Mouse (Mus musculus): ENCODE data around the gene Hsd3b7.
"Not testable (repeated sequence)": the region's sequence is repeated elsewhere in the genome, so short reads cannot be mapped to it uniquely, and the experiment has no call there.

Hsd3b7 gene

DNA sequence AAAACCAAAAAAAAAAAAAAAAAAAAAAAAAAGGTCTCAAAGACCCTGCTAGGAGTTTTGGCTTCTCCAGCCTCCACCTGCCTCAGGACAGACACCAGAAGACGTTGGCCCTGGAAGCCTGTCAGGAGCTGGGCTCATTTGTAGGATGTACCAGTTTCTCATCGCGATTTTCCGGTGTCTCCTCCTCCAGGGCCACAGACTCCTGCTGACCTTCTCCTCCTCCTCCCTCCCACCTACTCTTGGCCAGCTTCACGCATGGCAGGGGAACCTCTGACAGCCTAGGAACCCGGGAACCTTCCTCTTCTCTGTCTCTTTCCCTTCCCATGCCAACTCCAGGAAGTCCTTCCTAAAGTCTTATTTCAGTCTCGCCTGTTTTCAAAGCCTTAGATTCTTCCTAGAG, 16.6 kb downstream of the Hsd3b7 start:
- DNase-seq (ENCODE audit: low read depth): no peak

DNA sequence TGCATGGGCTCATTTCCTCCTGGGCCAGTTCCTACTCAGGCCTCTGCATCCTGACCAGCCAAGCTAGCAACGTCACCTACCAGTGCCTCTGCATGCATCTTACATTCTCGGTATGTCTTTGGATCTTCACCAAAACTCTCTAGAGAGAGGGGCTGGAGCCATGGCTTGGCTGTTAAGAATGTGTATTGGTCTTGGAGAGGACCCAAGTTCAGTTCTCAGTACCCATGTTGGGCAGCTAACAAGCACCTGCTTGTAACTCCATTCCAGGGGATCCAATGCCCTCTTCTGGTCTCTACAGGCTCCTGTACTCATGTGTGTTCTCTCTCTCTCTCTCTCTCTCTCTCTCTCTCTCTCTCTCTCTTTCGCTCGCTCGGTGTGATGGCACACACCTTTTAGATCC, 17.4 kb downstream of the Hsd3b7 start:
- DNase-seq (ENCODE audit: low read depth): no peak

- no peak for DNase-seq (ENCODE audit: low read depth)
Measured at GRCm38 (mm10) chr7:127820836-127821509, 20.6 kb downstream of the Hsd3b7 start.

DNA sequence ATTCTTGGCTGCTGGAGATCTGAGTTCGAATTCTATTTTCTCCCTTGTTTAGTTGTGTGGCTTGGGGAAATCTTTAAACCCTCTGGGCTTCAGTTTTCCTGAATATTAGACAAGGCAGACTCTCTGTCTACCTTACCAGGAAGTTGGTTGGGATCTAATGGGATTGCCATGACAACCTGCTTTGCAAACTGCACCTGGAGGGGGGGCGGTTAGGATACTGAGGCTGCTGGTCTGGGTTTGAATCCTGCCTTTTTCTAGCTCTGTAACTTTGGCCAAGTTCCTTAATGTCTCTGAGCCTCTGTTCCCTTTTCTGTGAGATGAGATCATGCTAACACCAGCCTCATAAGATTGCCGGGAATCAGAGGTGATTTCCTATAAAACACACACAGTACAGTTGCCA, 22.1 kb downstream of the Hsd3b7 start:
- no peak for DNase-seq (ENCODE audit: low read depth)

GRCm38 (mm10) chr7:127823236-127824171, 23.1 kb downstream of the Hsd3b7 start:
- no peak for DNase-seq (ENCODE audit: low read depth)

GRCm38 (mm10) chr7:127824176-127824871, 23.9 kb downstream of the Hsd3b7 start, which contains the start of the genes Stx4a and Stx1b:
Stx4a (plus strand) TSS chr7:127824294.
Stx1b (minus strand) TSS chr7:127824549.
- DNase-seq (ENCODE audit: low read depth): no peak

- no peak for DNase-seq (ENCODE audit: low read depth)
Measured at GRCm38 (mm10) chr7:127835550-127835949, 35.1 kb downstream of the Hsd3b7 start.

DNA sequence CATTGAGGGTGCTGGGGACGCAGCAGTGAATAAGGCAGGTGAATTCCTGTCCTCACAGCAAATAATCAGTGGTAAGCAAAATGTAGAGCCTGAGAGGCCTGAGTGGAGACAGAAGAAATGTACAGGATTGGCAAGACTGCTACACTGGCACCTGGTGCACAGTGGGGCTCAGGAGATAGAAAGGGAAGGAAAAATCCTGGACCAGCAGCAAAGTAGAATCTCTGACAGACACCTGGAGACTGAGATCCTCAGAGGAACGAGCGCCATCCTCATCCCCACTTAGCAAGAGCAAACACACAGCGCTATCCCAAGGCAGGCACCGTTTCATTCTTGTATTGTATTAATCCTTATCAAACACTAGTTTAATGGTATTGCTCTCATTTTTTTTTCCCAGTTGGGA, 37.1 kb downstream of the Hsd3b7 start:
- no peak for DNase-seq (ENCODE audit: low read depth)

GRCm38 (mm10) chr7:127837878-127838277, 37.5 kb downstream of the Hsd3b7 start:
- not testable (repeated sequence) for DNase-seq (ENCODE audit: low read depth)

DNA sequence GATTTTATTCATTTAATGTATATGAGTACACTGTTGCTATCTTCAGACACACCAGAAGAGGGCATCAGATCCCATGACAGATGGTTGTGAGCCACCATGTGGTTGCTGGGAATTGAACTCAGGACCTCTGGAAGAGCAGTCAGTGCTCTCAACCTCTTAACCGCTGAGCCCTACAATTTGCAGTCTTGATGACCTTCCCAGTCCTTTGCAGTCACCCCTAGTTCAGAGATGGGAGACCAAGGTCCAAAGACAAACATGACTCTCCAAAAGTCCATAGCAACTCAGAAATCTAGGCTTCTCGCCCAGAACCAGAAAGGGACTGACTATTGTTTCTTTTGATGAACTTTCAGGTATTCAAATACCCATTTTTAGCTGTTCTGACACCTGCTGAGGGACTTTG, 39.6 kb downstream of the Hsd3b7 start:
- not testable (repeated sequence) for DNase-seq (ENCODE audit: low read depth)

GRCm38 (mm10) chr7:127840886-127841285, 40.5 kb downstream of the Hsd3b7 start:
- DNase-seq (ENCODE audit: low read depth): no peak

- peak; percentile 96 for DNase-seq (ENCODE audit: low read depth)
Measured at GRCm38 (mm10) chr7:127841340-127842000, 41.1 kb downstream of the Hsd3b7 start.

- DNase-seq (ENCODE audit: low read depth): peak; percentile 89
Measured at GRCm38 (mm10) chr7:127842001-127842718, 41.8 kb downstream of the Hsd3b7 start.

DNA sequence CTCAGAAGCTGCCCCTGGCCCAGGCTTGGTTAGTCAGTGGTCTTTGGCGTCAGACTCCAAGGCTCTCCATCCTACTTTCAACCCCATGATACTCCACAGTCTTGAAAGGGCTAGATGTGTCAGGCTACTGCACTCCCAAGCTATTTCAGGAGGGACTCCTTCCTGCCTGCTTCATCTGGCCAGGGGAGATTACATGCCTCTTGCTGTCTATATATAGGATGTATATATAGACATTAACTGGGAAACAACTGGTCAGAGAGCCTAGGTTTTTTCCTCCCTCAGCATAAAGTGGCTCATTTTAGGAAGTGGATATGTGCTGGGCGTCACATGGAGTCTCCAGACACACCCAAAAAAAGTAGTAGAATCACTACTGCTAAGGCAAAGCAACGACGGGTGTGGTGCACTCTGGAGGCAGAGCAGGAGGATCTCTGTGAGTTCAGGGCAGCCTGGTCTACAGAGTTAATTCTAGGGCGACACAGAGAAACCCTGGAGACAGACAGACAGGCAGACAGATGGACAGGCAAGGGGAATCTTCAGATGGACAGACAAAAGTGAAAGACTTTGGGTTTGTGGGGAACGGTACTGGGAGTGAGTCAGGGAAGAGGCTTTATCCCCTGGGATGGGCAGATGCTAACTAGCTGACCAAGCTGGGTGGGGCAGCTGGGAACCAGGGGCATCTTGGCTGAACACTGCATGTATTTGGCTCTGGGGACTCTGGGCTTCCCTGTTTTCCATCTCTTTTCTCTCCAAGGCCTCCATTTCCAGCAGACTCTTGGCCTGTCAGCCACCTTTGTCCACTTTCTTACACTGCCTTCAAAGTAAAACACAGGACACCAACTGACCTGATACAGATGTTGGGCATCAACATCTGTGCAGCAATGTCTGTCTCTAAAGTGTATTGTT, 49.8 kb downstream of the Hsd3b7 start:
- peak; percentile 67 for DNase-seq (ENCODE audit: low read depth)

GRCm38 (mm10) chr7:127850906-127851305, 50.5 kb downstream of the Hsd3b7 start:
- peak; percentile 86 for DNase-seq (ENCODE audit: low read depth)
